Mouse (Mus musculus) intestine, embryonic 14.5 days (tissue): Measurements from ENCODE around the gene Gm9507. TPM values are rescaled to one million over a fixed set of nuclear protein-coding genes. Genes with fewer than 3 reads are reported as not detected.

Experiments
- polyA plus RNA-seq: library from polyadenylated mRNA; unstranded; fragments of >200 nt; fragmentation: Nextera tagmentation; extraction: Ambion mirVana; gene quantifications from 2 replicates; pipeline ENCODE4 v1.2.1, GENCODE M21; 2014

Gm9507 gene
- polyA plus RNA-seq, 1 experiment from 2014 or later: not detected

Other genes starting within 250 kb of the Gm9507 start
- 155 and 156 TPM in 2 replicates for gene Pttg1ip, start 230.1 kb downstream of the Gm9507 start, polyA plus RNA-seq
- 314 and 336 TPM in 2 replicates for gene Sumo3, start 205.7 kb downstream of the Gm9507 start, polyA plus RNA-seq
- gene Gm49325, start 205.6 kb downstream of the Gm9507 start, polyA plus RNA-seq: 2.0 TPM in 1 of 2 replicates, not detected in the other
- gene Ube2g2, start 189.6 kb downstream of the Gm9507 start, polyA plus RNA-seq: 46.7 and 48.5 TPM in 2 replicates
- 0.62 and 1.2 TPM in 2 replicates for gene Tspear, start 125.3 kb downstream of the Gm9507 start, polyA plus RNA-seq
- not detected in 2 replicates for gene Gm19402, start 121.1 kb downstream of the Gm9507 start, polyA plus RNA-seq
- not detected in 2 replicates for gene Gm9508, start 114.6 kb downstream of the Gm9507 start, polyA plus RNA-seq
- gene Gm10272, start 105.2 kb downstream of the Gm9507 start, polyA plus RNA-seq: not detected in 2 replicates
- not detected in 2 replicates for gene Gm10024, start 100.4 kb downstream of the Gm9507 start, polyA plus RNA-seq
- gene Gm10142, start 96.0 kb downstream of the Gm9507 start, polyA plus RNA-seq: not detected in 2 replicates
- gene Krtap12-1, start 91.2 kb downstream of the Gm9507 start, polyA plus RNA-seq: not detected in 2 replicates
- not detected in 2 replicates for gene Gm10100, start 85.4 kb downstream of the Gm9507 start, polyA plus RNA-seq
- not detected in 2 replicates for gene Gm18596, start 69.2 kb downstream of the Gm9507 start, polyA plus RNA-seq
- gene Gm9736, start 60.5 kb downstream of the Gm9507 start, polyA plus RNA-seq: not detected in 2 replicates
- gene Gm3233, start 52.2 kb downstream of the Gm9507 start, polyA plus RNA-seq: not detected in 2 replicates
- not detected in 2 replicates for gene Gm3238, start 40.5 kb downstream of the Gm9507 start, polyA plus RNA-seq
- not detected in 2 replicates for gene Gm7138, start 34.9 kb downstream of the Gm9507 start, polyA plus RNA-seq
- gene Gm3250, start 29.3 kb downstream of the Gm9507 start, polyA plus RNA-seq: not detected in 2 replicates
- gene Gm7137, start 23.6 kb downstream of the Gm9507 start, polyA plus RNA-seq: not detected in 2 replicates
- gene Gm9639, start 16.8 kb downstream of the Gm9507 start, polyA plus RNA-seq: not detected in 2 replicates
- not detected in 2 replicates for gene Gm19668, start 12.7 kb downstream of the Gm9507 start, polyA plus RNA-seq
- gene Gm2696, start 2.8 kb upstream of the Gm9507 start, polyA plus RNA-seq: not detected in 2 replicates
- gene Krtap10-4, start 15.3 kb upstream of the Gm9507 start, polyA plus RNA-seq: not detected in 2 replicates
- not detected in 2 replicates for gene Krtap10-10, start 24.1 kb upstream of the Gm9507 start, polyA plus RNA-seq
- not detected in 2 replicates for gene Gm36176, start 35.0 kb upstream of the Gm9507 start, polyA plus RNA-seq
- gene Gm10318, start 41.0 kb upstream of the Gm9507 start, polyA plus RNA-seq: not detected in 2 replicates
- not detected in 2 replicates for gene Gm3285, start 50.1 kb upstream of the Gm9507 start, polyA plus RNA-seq
- gene Lrrc3, start 90.7 kb upstream of the Gm9507 start, polyA plus RNA-seq: 3.9 and 4.2 TPM in 2 replicates
- gene Trpm2, start 158.7 kb upstream of the Gm9507 start, polyA plus RNA-seq: 0.42 and 1.2 TPM in 2 replicates
- gene 1810043G02Rik, start 166.7 kb upstream of the Gm9507 start, polyA plus RNA-seq: 23.5 and 24.7 TPM in 2 replicates
- gene Pfkl, start 198.2 kb upstream of the Gm9507 start, polyA plus RNA-seq: 244 and 252 TPM in 2 replicates
- gene Dnmt3l, start 230.1 kb upstream of the Gm9507 start, polyA plus RNA-seq: 0.34 TPM in 1 of 2 replicates, not detected in the other
- 0.15 and 0.31 TPM in 2 replicates for gene Aire, start 231.8 kb upstream of the Gm9507 start, polyA plus RNA-seq